Mouse (Mus musculus): Measurements from ENCODE around the gene Wdr25. TPM values are rescaled to one million over a fixed set of nuclear protein-coding genes. Genes with fewer than 3 reads are reported as not detected.

Gene Wdr25
- polyA plus RNA-seq, 1 experiment from 2014 or later: 2.7 TPM

DNA sequence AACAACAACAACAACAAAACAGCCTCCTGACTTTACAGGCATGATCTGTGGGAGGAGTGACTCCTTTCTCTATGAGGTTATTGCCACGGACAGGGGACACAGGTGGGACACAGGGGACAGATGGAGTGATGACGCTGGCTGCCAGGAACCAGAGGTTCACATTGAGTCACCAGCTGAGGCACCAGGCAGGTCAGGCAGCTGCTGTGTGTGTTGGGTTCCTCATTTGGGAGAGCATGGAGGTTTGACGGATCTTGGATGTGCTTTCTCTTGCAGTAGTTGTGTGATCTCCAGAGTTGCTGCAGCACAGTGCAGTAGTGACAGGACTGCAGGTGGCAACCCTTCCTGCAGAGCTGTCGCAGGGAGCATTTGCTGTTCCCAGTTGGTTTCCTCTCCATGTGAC lies 25.3 kb downstream of the Wdr25 start:
- Histone ChIP-seq H3K4me1 (replicated peaks; ENCODE audit: control insufficient read depth, insufficient read depth, low read length) (no peaks in the 10 kb centered on the region), H3K9ac (ENCODE audit: low read depth, low read length) (no peak overlapping the region), H3K9me3 (ENCODE audit: control insufficient read depth) (no peaks in the 10 kb centered on the region), H3K4me3 (ENCODE audit: low read depth, low read length) (no peak overlapping the region), H3K36me3 (ENCODE audit: control insufficient read depth, insufficient read depth) (no peaks in the 10 kb centered on the region; the same call in 1 of the 2 replicates), H3K4me2 (replicated peaks; ENCODE audit: low read depth) (no peak overlapping the region), H3K27ac (ENCODE audit: low read depth, low read length) (no peak overlapping the region), H3K27me3 (replicated peaks; ENCODE audit: control insufficient read depth, insufficient read depth, low read length) (no peaks in the 10 kb centered on the region)
- 77% methylated on average over 4 of the region's 4 CpGs for whole genome bisulfite sequencing
- ATAC-seq: no peak
- no peak for TF ChIP-seq CTCF (IDR thresholded peaks at IDR 0.05; ENCODE audit: low read depth)

DNA sequence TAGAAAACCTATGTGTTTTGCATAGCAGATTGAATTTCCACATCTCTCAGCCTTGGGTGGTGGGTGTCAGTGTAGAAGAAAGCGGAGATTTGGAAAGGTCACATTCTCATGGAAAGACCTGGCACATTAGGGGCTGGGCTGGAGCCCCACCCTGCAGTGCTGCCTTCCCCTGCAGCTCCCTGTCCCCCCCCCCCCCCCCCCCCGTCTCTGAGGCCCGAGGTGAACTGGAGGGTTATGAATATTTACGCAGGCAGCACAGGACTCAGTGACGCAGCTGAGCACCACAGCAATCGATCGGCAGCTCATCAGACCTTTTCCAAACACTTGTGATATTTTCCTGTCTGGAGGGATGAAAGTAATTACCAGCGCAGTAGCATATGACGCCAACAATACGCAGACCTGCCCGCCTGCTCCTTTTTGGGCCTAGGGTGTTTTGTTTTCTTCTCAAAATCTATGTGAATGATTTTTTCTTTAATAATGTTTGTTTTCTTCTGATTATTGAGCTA lies 33.2 kb downstream of the Wdr25 start:
- no peak overlapping the region for H3K4me3 ChIP-seq (ENCODE audit: low read depth, low read length)
- H3K9me3 ChIP-seq (ENCODE audit: control insufficient read depth): no peaks in the 10 kb centered on the region
- no peaks in the 10 kb centered on the region for H3K36me3 ChIP-seq (ENCODE audit: control insufficient read depth, insufficient read depth)
- H3K9ac ChIP-seq (ENCODE audit: low read depth, low read length): no peak overlapping the region
- no peak overlapping the region for H3K4me2 ChIP-seq (replicated peaks; ENCODE audit: low read depth)
- no peak for ATAC-seq
- no peak overlapping the region for H3K27ac ChIP-seq (ENCODE audit: low read depth, low read length)
- H3K4me1 ChIP-seq (replicated peaks; ENCODE audit: control insufficient read depth, insufficient read depth, low read length): no peaks in the 10 kb centered on the region
- WGBS: 64% methylated on average over 9 of the region's 11 CpGs
- H3K27me3 ChIP-seq (replicated peaks; ENCODE audit: control insufficient read depth, insufficient read depth, low read length): no peaks in the 10 kb centered on the region
- TF ChIP-seq CTCF (IDR thresholded peaks at IDR 0.05; ENCODE audit: low read depth): no peak

DNA sequence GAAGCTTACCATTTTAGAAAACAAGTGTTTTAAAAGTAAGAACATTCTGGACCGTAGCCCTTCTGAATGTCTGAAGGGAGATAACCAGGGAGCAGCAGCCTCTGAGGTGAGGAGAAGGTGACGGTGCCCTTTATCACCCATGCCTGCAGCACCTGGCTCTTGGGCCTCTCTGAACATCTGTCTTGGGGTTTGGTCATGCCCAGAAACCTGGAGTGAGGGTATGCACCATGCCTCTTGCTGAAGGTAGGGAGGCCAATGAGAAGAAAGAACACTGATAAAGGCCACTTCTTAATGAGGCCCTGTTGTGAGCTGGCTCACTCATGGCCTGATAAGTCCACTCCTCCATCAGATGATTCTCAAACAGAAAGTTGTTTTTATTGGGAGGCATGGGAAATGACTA lies 34.8 kb downstream of the Wdr25 start:
- no peak for TF ChIP-seq CTCF (IDR thresholded peaks at IDR 0.05; ENCODE audit: low read depth)
- no peak overlapping the region for H3K4me2 ChIP-seq (replicated peaks; ENCODE audit: low read depth)
- no peaks in the 10 kb centered on the region for H3K36me3 ChIP-seq (ENCODE audit: control insufficient read depth, insufficient read depth)
- 76% methylated on average over 2 of the region's 2 CpGs for WGBS
- no peaks in the 10 kb centered on the region for H3K9me3 ChIP-seq (ENCODE audit: control insufficient read depth)
- no peaks in the 10 kb centered on the region for H3K27me3 ChIP-seq (replicated peaks; ENCODE audit: control insufficient read depth, insufficient read depth, low read length)
- no peak overlapping the region for H3K4me3 ChIP-seq (ENCODE audit: low read depth, low read length)
- no peaks in the 10 kb centered on the region for H3K4me1 ChIP-seq (replicated peaks; ENCODE audit: control insufficient read depth, insufficient read depth, low read length)
- no peak overlapping the region for H3K9ac ChIP-seq (ENCODE audit: low read depth, low read length)
- ATAC-seq: no peak
- H3K27ac ChIP-seq (ENCODE audit: low read depth, low read length): no peak overlapping the region

DNA sequence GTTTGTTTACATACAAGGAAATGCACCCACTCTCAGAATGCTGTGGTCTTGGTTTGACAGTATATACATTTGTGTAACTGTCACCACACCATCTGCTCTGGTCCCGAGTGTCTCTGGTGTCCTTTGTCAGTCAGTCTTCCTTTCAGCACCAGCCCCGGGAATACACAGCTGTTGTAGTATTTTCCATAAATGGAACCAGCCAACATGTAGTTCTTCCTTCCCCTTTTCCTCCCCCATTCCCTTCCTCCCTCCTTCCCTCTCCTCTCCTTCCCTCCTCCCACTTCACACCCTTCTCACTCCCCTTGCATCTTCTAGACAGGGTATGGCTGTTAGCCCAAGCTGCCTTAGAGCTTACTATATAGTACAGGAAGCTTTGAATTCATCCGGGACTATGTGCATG lies 36.0 kb downstream of the Wdr25 start:
- Histone ChIP-seq H3K4me1 (replicated peaks; ENCODE audit: control insufficient read depth, insufficient read depth, low read length) (no peaks in the 10 kb centered on the region), H3K4me2 (replicated peaks; ENCODE audit: low read depth) (no peak overlapping the region), H3K9ac (ENCODE audit: low read depth, low read length) (no peak overlapping the region), H3K9me3 (ENCODE audit: control insufficient read depth) (no peaks in the 10 kb centered on the region), H3K4me3 (ENCODE audit: low read depth, low read length) (no peak overlapping the region), H3K27me3 (replicated peaks; ENCODE audit: control insufficient read depth, insufficient read depth, low read length) (no peaks in the 10 kb centered on the region), H3K36me3 (ENCODE audit: control insufficient read depth, insufficient read depth) (no peaks in the 10 kb centered on the region), H3K27ac (ENCODE audit: low read depth, low read length) (no peak overlapping the region)
- no peak for ATAC-seq
- 65% methylated on average over 3 of the region's 3 CpGs for WGBS
- TF ChIP-seq CTCF (IDR thresholded peaks at IDR 0.05; ENCODE audit: low read depth): no peak

DNA sequence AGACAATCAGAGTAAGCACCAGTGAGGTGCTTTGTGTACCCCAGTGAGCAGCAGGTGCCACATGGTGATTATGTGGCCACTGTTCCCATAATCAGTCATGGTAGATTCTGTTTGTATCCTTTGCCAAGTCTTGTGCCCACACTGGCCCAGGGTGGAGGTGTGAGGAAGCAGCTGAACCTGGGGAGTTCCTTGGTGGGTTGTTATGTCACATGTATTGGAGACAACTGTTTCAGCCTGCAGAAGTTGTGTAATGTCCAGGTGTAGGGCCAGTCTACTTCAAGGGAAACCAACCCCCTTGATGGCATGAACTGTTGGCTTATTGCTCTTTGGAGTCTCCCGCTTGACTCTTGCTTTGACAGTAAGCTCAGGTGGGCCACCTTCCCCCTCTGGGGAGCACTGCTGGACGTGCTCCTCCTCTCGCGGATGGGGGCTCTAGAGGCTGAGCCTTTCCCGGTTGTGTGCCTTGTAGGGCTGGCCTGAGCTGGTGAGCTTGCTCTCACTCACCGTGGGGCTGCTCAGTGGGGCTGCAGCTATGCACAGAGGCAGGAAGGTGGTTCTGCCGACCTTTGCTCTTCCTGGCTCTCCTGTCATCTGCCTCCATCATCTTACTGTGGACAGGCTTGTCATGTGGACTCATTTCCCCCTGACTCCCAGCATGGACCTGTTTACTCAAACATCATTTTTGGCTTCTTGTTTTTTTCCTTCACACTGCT lies 38.1 kb downstream of the Wdr25 start:
- 61% methylated on average over 7 of the region's 7 CpGs for WGBS
- no peak for ATAC-seq

DNA sequence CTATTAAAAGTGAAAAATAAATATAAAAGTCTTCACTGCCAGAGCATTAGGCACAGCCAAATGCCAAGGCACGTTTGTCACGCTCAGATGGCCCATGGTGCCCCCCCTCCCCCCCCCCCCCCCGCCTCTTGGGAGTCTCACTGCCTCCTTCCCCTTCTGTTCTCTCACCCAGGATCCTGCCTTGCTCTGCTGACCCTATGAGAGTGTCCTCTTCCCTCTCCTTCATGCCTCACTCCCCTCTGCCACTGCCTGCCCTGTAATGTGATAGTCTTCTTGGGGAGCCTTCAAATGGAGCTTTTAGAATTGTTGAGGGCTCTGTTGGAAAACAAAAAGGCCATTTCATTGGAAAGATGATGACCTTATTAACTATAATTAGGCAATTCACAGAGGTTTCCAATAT lies 38.7 kb downstream of the Wdr25 start:
- H3K36me3 ChIP-seq (ENCODE audit: control insufficient read depth, insufficient read depth): no peaks in the 10 kb centered on the region
- WGBS: 61% methylated on average over 2 of the region's 3 CpGs
- no peak overlapping the region for H3K9ac ChIP-seq (ENCODE audit: low read depth, low read length)
- no peak overlapping the region for H3K4me2 ChIP-seq (replicated peaks; ENCODE audit: low read depth)
- no peaks in the 10 kb centered on the region for H3K27me3 ChIP-seq (replicated peaks; ENCODE audit: control insufficient read depth, insufficient read depth, low read length)
- ATAC-seq: no peak
- no peaks in the 10 kb centered on the region for H3K9me3 ChIP-seq (ENCODE audit: control insufficient read depth)
- no peaks in the 10 kb centered on the region for H3K4me1 ChIP-seq (replicated peaks; ENCODE audit: control insufficient read depth, insufficient read depth, low read length)
- H3K4me3 ChIP-seq (ENCODE audit: low read depth, low read length): no peak overlapping the region
- H3K27ac ChIP-seq (ENCODE audit: low read depth, low read length): no peak overlapping the region
- TF ChIP-seq CTCF (IDR thresholded peaks at IDR 0.05; ENCODE audit: low read depth): no peak

More for the DNA sequence above, 38.1 kb downstream of the Wdr25 start:
- Histone ChIP-seq H3K9me3 (ENCODE audit: control insufficient read depth) (no peaks in the 10 kb centered on the region), H3K27me3 (replicated peaks; ENCODE audit: control insufficient read depth, insufficient read depth, low read length) (no peaks in the 10 kb centered on the region), H3K36me3 (ENCODE audit: control insufficient read depth, insufficient read depth) (no peaks in the 10 kb centered on the region), H3K27ac (ENCODE audit: low read depth, low read length) (no peak overlapping the region), H3K4me3 (ENCODE audit: low read depth, low read length) (no peak overlapping the region), H3K4me1 (replicated peaks; ENCODE audit: control insufficient read depth, insufficient read depth, low read length) (no peaks in the 10 kb centered on the region), H3K4me2 (replicated peaks; ENCODE audit: low read depth) (no peak overlapping the region), H3K9ac (ENCODE audit: low read depth, low read length) (no peak overlapping the region)
- no peak for TF ChIP-seq CTCF (IDR thresholded peaks at IDR 0.05; ENCODE audit: low read depth)
